Mouse (Mus musculus): Measurements from ENCODE around the gene Obp2a.
"Not testable (repeated sequence)": the region's sequence is repeated elsewhere in the genome, so short reads cannot be mapped to it uniquely, and the experiment has no call there.

Obp2a gene

DNA sequence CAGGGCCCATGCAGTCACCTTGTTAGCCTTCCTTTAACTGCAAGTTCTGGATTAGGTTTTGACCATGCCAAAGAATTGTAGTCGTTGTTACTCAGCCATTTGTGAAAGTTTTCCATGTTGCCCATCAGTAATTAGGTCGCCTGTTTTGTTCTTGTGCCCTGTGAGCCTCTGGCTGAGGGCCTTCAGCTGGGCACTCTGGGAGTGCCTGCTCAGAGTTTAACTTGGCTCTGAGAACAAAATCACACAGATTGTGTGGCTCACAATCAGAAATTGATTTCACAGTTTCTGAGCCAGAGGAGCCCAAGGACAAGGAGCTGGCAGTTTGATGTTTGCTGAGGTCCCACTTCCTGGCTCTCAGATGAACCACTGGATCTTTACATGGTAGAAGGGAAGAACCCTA is 9.9 kb downstream of the Obp2a start:
- DNase-seq (ENCODE audit: low spot score), result not testable (repeated sequence)

DNA sequence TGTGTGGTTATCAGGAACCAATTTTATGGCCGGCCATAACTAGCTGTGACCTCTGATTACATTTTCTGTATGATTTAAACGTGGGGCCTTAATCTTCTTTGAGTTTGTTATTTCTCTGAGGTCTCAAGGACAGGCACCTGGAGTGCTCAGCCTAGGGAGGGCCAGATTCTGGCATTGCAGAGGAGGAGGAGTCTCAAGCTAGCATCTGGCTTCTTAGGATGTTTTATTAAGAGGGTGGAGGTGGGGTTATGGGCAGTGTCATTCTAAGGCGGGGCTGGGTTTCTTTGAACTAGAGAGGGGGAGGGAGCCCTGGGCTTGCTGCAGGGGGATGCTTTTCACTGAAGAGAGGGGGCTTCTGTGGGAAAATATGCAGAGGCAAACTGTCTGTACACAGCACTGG is 11.8 kb downstream of the Obp2a start:
- DNase-seq (ENCODE audit: low spot score), result not testable (repeated sequence)

DNA sequence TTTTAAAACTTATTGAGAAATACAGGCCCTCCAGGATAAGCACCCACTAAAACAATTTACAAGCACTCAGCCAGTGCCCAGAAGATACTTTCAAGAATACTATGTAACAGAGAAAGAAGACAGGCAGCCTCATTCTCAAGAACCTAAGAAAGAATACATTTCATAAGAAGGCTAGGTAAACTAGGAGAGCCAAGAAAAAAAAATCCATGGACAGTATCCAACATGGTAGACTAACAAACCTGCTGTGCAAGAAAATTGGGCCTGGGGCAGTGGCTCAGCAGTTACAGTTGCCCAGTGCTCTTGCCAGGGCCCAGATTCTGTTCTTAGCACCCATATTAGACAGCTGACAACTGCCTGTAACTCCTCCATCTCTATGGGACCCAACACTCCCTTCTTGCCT is 17.4 kb downstream of the Obp2a start:
- DNase-seq (ENCODE audit: low spot score), result no peak

- no peak for DNase-seq (ENCODE audit: low spot score)
Observed at GRCm38 (mm10) chr2:25733199-25733930, 33.5 kb downstream of the Obp2a start.

- DNase-seq (ENCODE audit: low spot score), result not testable (repeated sequence)
Observed at GRCm38 (mm10) chr2:25736709-25737108, 36.9 kb downstream of the Obp2a start, which contains the start of gene Obp2b. Gene Obp2b (plus strand): TSS chr2:25737009.

GRCm38 (mm10) chr2:25741671-25742070 is 41.8 kb downstream of the Obp2a start:
- DNase-seq (ENCODE audit: low spot score), result no peak

Data from layer of hippocampus, adult 11-12 months (tissue).